Mouse (Mus musculus) embryonic facial prominence, embryonic 14.5 days (tissue): ENCODE results near the gene Hint1. TPM values are rescaled to one million over a fixed set of nuclear protein-coding genes. Genes with fewer than 3 reads are reported as not detected.

Experiments used
- ATAC-seq: fragments of 200-750 bp; cut with Nextera tagmentation; 2 replicates; pipeline ENCODE4 v1.8.0; 2017; ENCODE audit warnings: low read depth, moderate number of reproducible peaks, moderate TSS enrichment
- DNase-seq: peaks from one replicate; pipeline ENCODE4 v3.0.0-alpha.2; 2015; ENCODE audit warnings: low spot score
- H3K27ac ChIP-seq: fragments of 300-500 bp; sonication (generic); replicated peaks from 2 replicates; pipeline ENCODE4 v1.5.1; 2014; ENCODE audit warnings: low read depth, mild to moderate bottlenecking, low read length, moderate library complexity
- H3K27me3 ChIP-seq: fragments of 300-500 bp; sonication (generic); replicated peaks from 2 replicates; pipeline ENCODE4 v1.6.1; 2014; ENCODE audit warnings: low read length; ENCODE audit not compliant: control insufficient read depth, insufficient read depth
- H3K36me3 ChIP-seq: fragments of 300-500 bp; sonication (generic); 2 replicates; pipeline ENCODE4 v1.6.1; 2014; ENCODE audit warnings: low read length, mixed read lengths; ENCODE audit not compliant: control insufficient read depth, insufficient read depth
- H3K4me1 ChIP-seq: fragments of 300-500 bp; sonication (generic); 2 replicates; pipeline ENCODE4 v1.6.1; 2014; ENCODE audit warnings: antibody characterized with exemption, low read length; ENCODE audit not compliant: control insufficient read depth, insufficient read depth
- H3K4me2 ChIP-seq: fragments of 300-500 bp; sonication (generic); 2 replicates; pipeline ENCODE4 v1.6.1; 2014; ENCODE audit warnings: low read depth, mild to moderate bottlenecking, low read length, moderate library complexity, mixed read lengths
- H3K4me3 ChIP-seq: fragments of 300-500 bp; sonication (generic); 2 replicates; pipeline ENCODE4 v1.5.1; 2014; ENCODE audit warnings: low read depth, mild to moderate bottlenecking, low read length
- H3K9ac ChIP-seq: fragments of 300-500 bp; sonication (generic); 2 replicates; pipeline ENCODE4 v1.6.1; 2014; ENCODE audit warnings: low read depth, mild to moderate bottlenecking, low read length, moderate library complexity, mixed read lengths
- H3K9me3 ChIP-seq: fragments of 300-500 bp; sonication (generic); 2 replicates; pipeline ENCODE4 v1.6.1; 2016; ENCODE audit warnings: low read length; ENCODE audit not compliant: control insufficient read depth
- WGBS: fragments of 180-500 bp; shearing (Covaris S2); extraction: QIAGEN DNeasy Blood & Tissue Kit; methylation state at CpG from one replicate; pipeline ENCODE4 v1.1.7; 2014; 5-methylcytosine and 5-hydroxymethylcytosine counted together
- polyA plus RNA-seq: library from polyadenylated mRNA; unstranded; fragments of >200 nt; fragmentation: Nextera tagmentation; extraction: Ambion mirVana; gene quantifications from 2 replicates; pipeline ENCODE4 v1.2.1, GENCODE M21; 2014

Gene Hint1
- polyA plus RNA-seq, 1 experiment from 2014 or later = 620 TPM

DNA sequence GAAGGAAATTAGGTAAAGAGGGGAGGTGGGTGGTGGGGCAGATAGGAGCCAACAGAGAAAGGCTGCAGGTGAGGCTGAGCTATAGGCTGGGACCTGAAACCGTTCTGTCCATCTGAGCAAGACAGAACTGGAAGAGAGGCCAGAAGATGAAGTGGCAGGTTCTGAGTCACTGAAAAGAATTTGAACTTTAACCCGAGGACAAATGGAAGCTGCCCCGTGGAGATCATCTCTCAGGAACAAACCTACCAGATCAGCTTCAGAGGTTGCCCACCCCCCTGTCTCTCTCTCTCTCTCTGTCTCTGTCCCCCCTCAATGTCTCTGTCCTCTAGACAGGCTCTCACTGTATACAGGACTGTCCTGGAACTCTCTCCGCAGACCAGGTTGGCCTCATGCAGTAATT is 33.5 kb downstream of the Hint1 start:
- no peaks in the 10 kb centered on the region for H3K36me3 ChIP-seq
- H3K9me3 ChIP-seq = no peaks in the 10 kb centered on the region
- H3K4me3 ChIP-seq = no peak overlapping the region
- peaks cover 6% of the 10 kb centered on the region; the same call in 1 of the 2 replicates for H3K4me1 ChIP-seq
- H3K27me3 ChIP-seq = no peaks in the 10 kb centered on the region
- no peak overlapping the region for H3K27ac ChIP-seq
- no peak overlapping the region for H3K9ac ChIP-seq
- no peak for DNase-seq
- WGBS = 77% methylated on average over 3 of the region's 4 CpGs
- no peak overlapping the region for H3K4me2 ChIP-seq
- ATAC-seq = no peak

DNA sequence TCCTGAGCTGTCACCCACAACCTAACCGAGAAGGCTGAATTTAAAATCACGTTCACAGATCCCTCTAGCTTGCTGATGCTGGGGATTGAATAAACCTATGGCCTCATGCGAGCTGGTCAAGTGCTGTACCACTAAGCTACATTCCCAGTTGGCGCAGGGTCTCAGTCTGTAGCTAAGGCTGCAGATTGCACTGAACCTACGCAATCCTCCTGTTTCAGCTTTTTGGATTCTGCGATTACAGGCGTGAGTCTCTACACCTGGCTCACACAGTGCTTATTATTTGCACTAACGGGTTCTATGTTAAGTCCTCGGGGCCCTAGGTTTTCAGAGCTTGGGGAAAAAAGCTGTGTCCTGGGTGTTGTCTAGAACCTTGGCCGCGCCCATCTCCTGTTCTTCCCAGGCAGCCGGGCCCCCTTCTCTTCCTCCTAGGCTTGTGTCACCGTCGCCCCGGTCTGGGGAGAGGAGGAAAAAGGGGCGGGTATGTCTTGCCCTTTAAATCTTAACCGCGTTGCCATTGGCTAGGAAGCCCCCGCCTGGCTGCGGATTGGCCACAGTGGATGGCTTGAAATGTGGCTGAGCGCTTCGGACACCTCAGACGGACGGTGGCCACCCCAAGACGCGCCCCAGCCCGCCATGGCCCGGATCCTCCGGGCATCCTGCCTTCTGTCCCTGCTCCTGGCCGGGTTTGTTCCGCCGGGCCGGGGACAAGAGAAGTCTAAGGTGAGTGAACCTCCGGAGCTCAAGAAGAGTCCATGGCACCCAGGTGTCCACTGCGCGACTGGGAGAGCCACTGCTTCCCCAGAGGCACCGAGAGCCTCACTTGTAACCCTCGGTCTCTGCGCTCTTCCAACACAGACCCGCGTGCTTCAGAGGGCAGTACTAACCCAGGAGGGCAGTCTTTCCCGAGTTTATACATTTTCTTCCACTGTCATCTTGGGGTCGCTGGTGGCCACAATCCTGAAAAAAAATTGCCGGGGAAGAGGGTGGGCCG is 36.4 kb downstream of the Hint1 start, which contains the start of gene Gpx3:
Gpx3 (plus strand) TSS at position 121 of the 991 bp plus-strand sequence.
- Histone ChIP-seq H3K4me2 (peak within 1 kb of the TSS; percentile 81), H3K9ac (peak within 1 kb of the TSS; percentile 54), H3K9me3 (no peaks in the 10 kb centered on the region), H3K36me3 (no peaks in the 10 kb centered on the region), H3K27ac (no peak within 1 kb of the TSS), H3K4me3 (peak within 1 kb of the TSS; percentile 44), H3K27me3 (no peaks in the 10 kb centered on the region), H3K4me1 (peaks cover 6% of the 10 kb centered on the region; the same call in 1 of the 2 replicates)
- peak; percentile 88 for ATAC-seq
- DNase-seq = peak; percentile 81
- 15% methylated on average over 40 of the region's 45 CpGs for WGBS

DNA sequence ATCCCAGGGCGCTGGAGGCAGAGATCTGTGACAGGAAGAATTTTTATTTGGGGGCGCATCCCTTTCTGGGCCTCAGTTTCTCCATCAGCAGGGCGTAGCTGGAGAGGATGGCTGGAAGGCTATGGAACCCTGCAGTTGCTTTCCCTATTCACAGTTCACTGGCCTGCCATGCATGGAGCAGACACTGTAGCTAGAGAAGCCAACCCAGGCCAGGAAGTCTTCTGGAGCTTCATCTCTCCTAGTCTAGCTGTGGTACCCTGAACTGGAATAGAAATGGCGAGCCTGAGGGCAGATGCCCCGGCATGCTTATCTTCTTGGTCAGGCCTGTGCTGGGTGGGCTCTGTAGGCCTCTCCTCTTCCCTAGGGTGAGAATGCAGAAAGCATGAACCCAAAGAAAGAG is 37.2 kb downstream of the Hint1 start:
- WGBS = 81% methylated on average over 5 of the region's 5 CpGs
- Histone ChIP-seq H3K4me1 (peaks cover 6% of the 10 kb centered on the region; the same call in 1 of the 2 replicates), H3K36me3 (no peaks in the 10 kb centered on the region), H3K9ac (peak overlapping the region; percentile 54; the same call in 1 of the 2 replicates), H3K27me3 (no peaks in the 10 kb centered on the region), H3K9me3 (no peaks in the 10 kb centered on the region), H3K4me3 (peak overlapping the region; percentile 44), H3K4me2 (peak overlapping the region; percentile 81), H3K27ac (no peak overlapping the region)
- DNase-seq (no peak), ATAC-seq (no peak)

DNA sequence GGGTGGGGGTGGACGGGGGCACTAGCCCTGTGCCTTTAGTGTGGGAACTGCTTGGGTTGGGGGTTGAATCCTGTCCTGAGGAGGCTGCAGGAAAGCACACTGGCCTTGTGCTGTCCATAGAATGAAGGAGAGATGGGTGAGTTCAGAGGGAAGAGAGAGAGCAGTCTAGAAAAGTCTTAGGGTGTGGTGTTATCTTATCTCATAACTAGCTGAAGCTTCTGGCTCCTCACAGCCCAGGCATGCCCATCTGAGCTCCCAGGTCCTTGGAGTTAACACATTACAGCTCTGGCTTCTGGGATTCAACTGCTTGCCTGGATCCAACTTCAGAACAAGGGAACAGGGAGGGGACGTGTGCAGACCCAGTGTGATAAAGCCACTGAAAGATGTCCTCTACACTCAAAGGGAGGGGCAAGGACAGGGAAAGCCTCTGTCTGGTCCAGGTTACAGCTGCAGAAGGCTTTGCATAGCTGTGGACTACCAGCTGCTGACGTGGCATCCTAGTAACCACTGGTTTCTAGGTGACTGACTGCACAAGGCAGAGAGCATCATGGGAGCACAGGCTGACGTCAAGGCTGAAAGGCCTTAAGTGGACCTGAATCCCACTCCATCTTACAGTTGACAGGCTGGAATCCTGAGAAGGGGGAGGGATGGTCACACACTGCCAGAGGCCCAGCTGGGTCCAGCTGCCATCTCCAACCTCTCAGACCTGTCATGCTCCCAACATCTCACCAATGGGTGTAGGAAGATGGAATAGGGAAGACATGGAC is 37.9 kb downstream of the Hint1 start:
- H3K4me2 ChIP-seq = no peak overlapping the region
- 62% methylated on average over 4 of the region's 4 CpGs for WGBS

DNA sequence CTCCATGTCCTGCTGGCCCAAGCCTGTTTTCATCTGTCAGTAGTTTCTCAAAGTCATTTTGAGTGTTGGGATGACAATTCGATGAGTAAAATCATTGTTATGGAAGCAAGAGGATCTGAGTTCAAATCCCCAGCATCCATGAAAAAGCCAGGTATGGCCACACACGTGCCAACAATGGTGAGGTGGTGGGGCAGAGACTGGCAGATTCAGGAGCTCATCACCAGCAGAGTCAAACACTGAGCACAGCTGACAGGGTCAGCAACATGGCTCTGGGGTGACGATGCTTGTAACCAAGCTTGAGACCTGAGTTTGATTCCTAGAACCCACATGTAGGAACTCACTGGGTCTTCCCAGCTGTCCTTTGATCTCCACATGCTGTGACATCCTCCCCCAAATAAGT is 38.9 kb downstream of the Hint1 start:
- Histone ChIP-seq H3K27ac (no peak overlapping the region), H3K9ac (no peak overlapping the region), H3K4me3 (no peak overlapping the region), H3K9me3 (no peaks in the 10 kb centered on the region), H3K4me2 (no peak overlapping the region), H3K36me3 (peaks cover 8% of the 10 kb centered on the region; the same call in 1 of the 2 replicates), H3K27me3 (no peaks in the 10 kb centered on the region), H3K4me1 (peaks cover 6% of the 10 kb centered on the region; the same call in 1 of the 2 replicates)
- DNase-seq = no peak
- no peak for ATAC-seq
- 91% methylated on average over 3 of the region's 3 CpGs for WGBS

More for the DNA sequence above, 37.9 kb downstream of the Hint1 start:
- Histone ChIP-seq H3K36me3 (no peaks in the 10 kb centered on the region), H3K4me1 (peaks cover 6% of the 10 kb centered on the region; the same call in 1 of the 2 replicates), H3K9ac (no peak overlapping the region), H3K27ac (no peak overlapping the region), H3K27me3 (no peaks in the 10 kb centered on the region), H3K4me3 (no peak overlapping the region), H3K9me3 (no peaks in the 10 kb centered on the region)
- ATAC-seq = 0 out of 2 replicates have a peak, but pooled peaks have one; percentile 13
- DNase-seq = no peak

DNA sequence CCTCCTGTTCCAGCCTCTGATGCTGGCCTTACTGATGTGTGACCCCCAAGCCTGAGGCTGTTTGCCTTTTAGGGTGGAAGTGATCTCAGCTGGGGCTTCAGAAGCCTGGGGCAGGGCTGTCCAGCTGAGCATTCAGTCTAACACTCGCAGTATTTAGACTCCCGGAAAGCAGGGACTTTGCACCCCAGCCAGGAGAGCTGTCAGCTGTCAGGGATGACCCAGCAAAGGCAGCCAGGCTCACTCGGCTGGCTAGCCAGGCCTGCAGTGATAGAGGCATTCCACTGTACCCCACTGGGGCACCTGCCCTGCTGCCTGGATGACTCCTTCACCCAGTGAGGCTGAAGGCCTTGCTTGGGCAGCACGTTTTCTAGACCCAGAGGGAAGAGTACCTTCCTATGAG is 39.7 kb downstream of the Hint1 start:
- H3K9ac ChIP-seq = no peak overlapping the region
- no peak overlapping the region for H3K4me3 ChIP-seq
- DNase-seq (no peak), ATAC-seq (no peak)
- no peak overlapping the region for H3K27ac ChIP-seq
- no peak overlapping the region for H3K4me2 ChIP-seq
- peaks cover 16% of the 10 kb centered on the region for H3K36me3 ChIP-seq
- no peaks in the 10 kb centered on the region for H3K27me3 ChIP-seq
- no peaks in the 10 kb centered on the region for H3K9me3 ChIP-seq
- peaks cover 6% of the 10 kb centered on the region; the same call in 1 of the 2 replicates for H3K4me1 ChIP-seq
- WGBS = 55% methylated on average over 4 of the region's 4 CpGs

DNA sequence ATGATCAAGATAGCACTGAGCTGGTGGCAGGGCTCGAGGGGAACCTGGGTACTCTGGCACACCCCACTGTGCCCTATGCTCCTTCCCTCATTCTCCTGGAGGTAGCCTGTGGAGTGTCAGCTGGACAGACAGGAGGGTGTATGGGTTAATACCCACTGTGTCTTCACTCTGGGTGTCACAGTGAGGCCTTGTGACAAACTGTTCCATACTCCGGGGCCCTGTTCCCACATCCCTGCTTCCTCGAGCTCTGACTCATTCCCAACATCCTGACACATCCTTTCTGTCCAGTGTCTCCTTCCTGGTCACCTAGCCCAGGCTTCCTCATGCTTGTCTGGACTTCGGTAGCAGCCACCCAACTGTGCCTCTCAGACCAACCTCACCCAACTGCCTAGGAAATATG is 40.3 kb downstream of the Hint1 start:
- no peak overlapping the region for H3K27ac ChIP-seq
- 73% methylated on average over 4 of the region's 4 CpGs for WGBS
- DNase-seq (no peak), ATAC-seq (no peak)
- H3K4me1 ChIP-seq = peaks cover 6% of the 10 kb centered on the region; the same call in 1 of the 2 replicates
- no peak overlapping the region for H3K4me2 ChIP-seq
- no peaks in the 10 kb centered on the region for H3K27me3 ChIP-seq
- no peaks in the 10 kb centered on the region for H3K9me3 ChIP-seq
- H3K4me3 ChIP-seq = no peak overlapping the region
- no peak overlapping the region for H3K9ac ChIP-seq
- peaks cover 22% of the 10 kb centered on the region for H3K36me3 ChIP-seq

DNA sequence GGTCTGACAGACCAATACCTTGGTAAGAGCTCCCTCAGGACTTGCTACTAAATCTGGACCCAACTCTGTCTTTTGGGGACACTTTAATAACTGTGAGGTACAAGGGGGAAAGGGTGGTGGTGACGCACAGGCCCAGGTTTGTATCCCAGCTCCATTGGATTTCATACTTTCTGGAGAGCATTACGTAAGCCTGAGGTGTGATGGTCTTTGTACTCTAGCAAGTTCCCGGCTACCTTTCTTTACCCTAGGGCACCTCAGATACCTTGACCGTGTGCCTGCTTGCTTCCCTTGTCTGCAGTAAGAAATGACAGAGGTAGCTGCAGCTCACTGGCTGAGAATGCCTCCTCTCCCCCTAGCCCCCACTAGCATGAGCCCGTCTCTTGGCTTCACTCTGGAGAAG is 41.1 kb downstream of the Hint1 start:
- H3K4me1 ChIP-seq = peaks cover 6% of the 10 kb centered on the region; the same call in 1 of the 2 replicates
- 79% methylated on average over 5 of the region's 5 CpGs for WGBS
- H3K9me3 ChIP-seq = no peaks in the 10 kb centered on the region
- DNase-seq (no peak), ATAC-seq (no peak)
- H3K27ac ChIP-seq = no peak overlapping the region
- H3K4me2 ChIP-seq = no peak overlapping the region
- no peaks in the 10 kb centered on the region for H3K27me3 ChIP-seq
- no peak overlapping the region for H3K4me3 ChIP-seq
- H3K9ac ChIP-seq = no peak overlapping the region
- H3K36me3 ChIP-seq = peaks cover 30% of the 10 kb centered on the region
